Mouse (Mus musculus): ENCODE results near the gene Pgs1. TPM values are rescaled to one million over a fixed set of nuclear protein-coding genes. Genes with fewer than 3 reads are reported as not detected.
A peak's percentile ranks its signal among the peaks of the same experiment; 100 is the strongest.

Pgs1 gene
- total and polyA plus RNA-seq, 3 experiments = 10.0 to 37.6 (median 17.6) TPM

- ATAC-seq (ENCODE audit: extremely low read depth, insufficient number of reproducible peaks, low FRiP score, poor library complexity, severe bottlenecking) = no peak
- H3K36me3 ChIP-seq (replicated peaks) = peaks cover 5% of the 10 kb centered on the region
- H3K9me3 ChIP-seq (replicated peaks) = no peaks in the 10 kb centered on the region
- DNase-seq (ENCODE audit: low spot score) = no peak
- TF ChIP-seq TAL1 (conservative IDR thresholded peaks at IDR 0.05; ENCODE audit: low read depth, low read length) (no peak), POLR2AphosphoS5 (IDR thresholded peaks at IDR 0.05; ENCODE audit: insufficient replicate concordance, low read depth, low read length) (no peak), CTCF (IDR thresholded peaks at IDR 0.05; ENCODE audit: low read depth, low read length) (no peak), GATA2 (IDR thresholded peaks at IDR 0.05; ENCODE audit: borderline replicate concordance, low read depth, low read length) (no peak), GATA1 (IDR thresholded peaks at IDR 0.05; ENCODE audit: borderline replicate concordance, low read length) (no peak)
- H3K4me1 ChIP-seq (ENCODE audit: insufficient read depth, low read depth, low read length) = peaks cover 29% of the 10 kb centered on the region
- H3K4me3 ChIP-seq (ENCODE audit: low read depth, low read length) = no peak overlapping the region
- H3K27me3 ChIP-seq (ENCODE audit: insufficient read depth, low read length) = peaks cover 57% of the 10 kb centered on the region
These were observed 25.5 kb upstream of the Pgs1 start for GRCm38 (mm10) chr11:117960601-117961000.

- Histone ChIP-seq H3K4me3 (ENCODE audit: low read depth, low read length) (no peak overlapping the region), H3K27me3 (ENCODE audit: insufficient read depth, low read length) (peaks cover 59% of the 10 kb centered on the region), H3K36me3 (replicated peaks) (peaks cover 19% of the 10 kb centered on the region), H3K9me3 (replicated peaks) (peaks cover under 1% of the 10 kb centered on the region), H3K4me1 (ENCODE audit: insufficient read depth, low read depth, low read length) (peaks cover 44% of the 10 kb centered on the region)
- DNase-seq (ENCODE audit: low spot score) (no peak), ATAC-seq (ENCODE audit: extremely low read depth, insufficient number of reproducible peaks, low FRiP score, poor library complexity, severe bottlenecking) (no peak)
- TF ChIP-seq POLR2AphosphoS5 (IDR thresholded peaks at IDR 0.05; ENCODE audit: insufficient replicate concordance, low read depth, low read length) (no peak), TAL1 (conservative IDR thresholded peaks at IDR 0.05; ENCODE audit: low read depth, low read length) (no peak), GATA2 (IDR thresholded peaks at IDR 0.05; ENCODE audit: borderline replicate concordance, low read depth, low read length) (no peak), CTCF (IDR thresholded peaks at IDR 0.05; ENCODE audit: low read depth, low read length) (no peak), GATA1 (IDR thresholded peaks at IDR 0.05; ENCODE audit: borderline replicate concordance, low read length) (no peak)
These were observed 23.6 kb upstream of the Pgs1 start for GRCm38 (mm10) chr11:117962228-117963067.

- Histone ChIP-seq H3K27me3 (ENCODE audit: insufficient read depth, low read length) (peaks cover 62% of the 10 kb centered on the region), H3K4me1 (ENCODE audit: insufficient read depth, low read depth, low read length) (peaks cover 51% of the 10 kb centered on the region), H3K9me3 (replicated peaks) (peaks cover 8% of the 10 kb centered on the region), H3K4me3 (ENCODE audit: low read depth, low read length) (peak overlapping the region; percentile 73), H3K36me3 (replicated peaks) (peaks cover 26% of the 10 kb centered on the region)
- TF ChIP-seq TAL1 (conservative IDR thresholded peaks at IDR 0.05; ENCODE audit: low read depth, low read length) = no peak
- TF ChIP-seq POLR2AphosphoS5 (IDR thresholded peaks at IDR 0.05; ENCODE audit: insufficient replicate concordance, low read depth, low read length) = no peak
- TF ChIP-seq CTCF (IDR thresholded peaks at IDR 0.05; ENCODE audit: low read depth, low read length) = no peak
- no peak for TF ChIP-seq GATA2 (IDR thresholded peaks at IDR 0.05; ENCODE audit: borderline replicate concordance, low read depth, low read length)
- TF ChIP-seq GATA1 (IDR thresholded peaks at IDR 0.05; ENCODE audit: borderline replicate concordance, low read length) = no peak
- peak; percentile 87 for DNase-seq (ENCODE audit: low spot score)
- peak; percentile 88 for ATAC-seq (ENCODE audit: extremely low read depth, insufficient number of reproducible peaks, low FRiP score, poor library complexity, severe bottlenecking)
These were observed 22.9 kb upstream of the Pgs1 start for GRCm38 (mm10) chr11:117963091-117963793.

GRCm38 (mm10) chr11:117963872-117964271, 22.2 kb upstream of the Pgs1 start:
- peaks cover 57% of the 10 kb centered on the region for H3K4me1 ChIP-seq (ENCODE audit: insufficient read depth, low read depth, low read length)
- ATAC-seq (ENCODE audit: extremely low read depth, insufficient number of reproducible peaks, low FRiP score, poor library complexity, severe bottlenecking) (no peak), DNase-seq (ENCODE audit: low spot score) (no peak)
- peaks cover 26% of the 10 kb centered on the region for H3K36me3 ChIP-seq (replicated peaks)
- peak overlapping the region; percentile 73 for H3K4me3 ChIP-seq (ENCODE audit: low read depth, low read length)
- peaks cover 59% of the 10 kb centered on the region for H3K27me3 ChIP-seq (ENCODE audit: insufficient read depth, low read length)
- no peak for TF ChIP-seq CTCF (IDR thresholded peaks at IDR 0.05; ENCODE audit: low read depth, low read length)
- TF ChIP-seq GATA2 (IDR thresholded peaks at IDR 0.05; ENCODE audit: borderline replicate concordance, low read depth, low read length) = no peak
- no peak for TF ChIP-seq TAL1 (conservative IDR thresholded peaks at IDR 0.05; ENCODE audit: low read depth, low read length)
- TF ChIP-seq POLR2AphosphoS5 (IDR thresholded peaks at IDR 0.05; ENCODE audit: insufficient replicate concordance, low read depth, low read length) = no peak
- no peak for TF ChIP-seq GATA1 (IDR thresholded peaks at IDR 0.05; ENCODE audit: borderline replicate concordance, low read length)
- peaks cover 9% of the 10 kb centered on the region for H3K9me3 ChIP-seq (replicated peaks)

GRCm38 (mm10) chr11:117964294-117964693, 21.8 kb upstream of the Pgs1 start:
- Histone ChIP-seq H3K4me1 (ENCODE audit: insufficient read depth, low read depth, low read length) (peaks cover 58% of the 10 kb centered on the region), H3K36me3 (replicated peaks) (peaks cover 26% of the 10 kb centered on the region), H3K9me3 (replicated peaks) (peaks cover 9% of the 10 kb centered on the region), H3K4me3 (ENCODE audit: low read depth, low read length) (no peak overlapping the region), H3K27me3 (ENCODE audit: insufficient read depth, low read length) (peaks cover 57% of the 10 kb centered on the region)
- TF ChIP-seq GATA2 (IDR thresholded peaks at IDR 0.05; ENCODE audit: borderline replicate concordance, low read depth, low read length) = no peak
- TF ChIP-seq CTCF (IDR thresholded peaks at IDR 0.05; ENCODE audit: low read depth, low read length) = no peak
- no peak for TF ChIP-seq TAL1 (conservative IDR thresholded peaks at IDR 0.05; ENCODE audit: low read depth, low read length)
- no peak for TF ChIP-seq POLR2AphosphoS5 (IDR thresholded peaks at IDR 0.05; ENCODE audit: insufficient replicate concordance, low read depth, low read length)
- TF ChIP-seq GATA1 (IDR thresholded peaks at IDR 0.05; ENCODE audit: borderline replicate concordance, low read length) = no peak
- DNase-seq (ENCODE audit: low spot score) = no peak
- no peak for ATAC-seq (ENCODE audit: extremely low read depth, insufficient number of reproducible peaks, low FRiP score, poor library complexity, severe bottlenecking)

- peaks cover 26% of the 10 kb centered on the region for H3K36me3 ChIP-seq (replicated peaks)
- peaks cover 66% of the 10 kb centered on the region for H3K4me1 ChIP-seq (ENCODE audit: insufficient read depth, low read depth, low read length)
- peaks cover 9% of the 10 kb centered on the region for H3K9me3 ChIP-seq (replicated peaks)
- peaks cover 50% of the 10 kb centered on the region for H3K27me3 ChIP-seq (ENCODE audit: insufficient read depth, low read length)
- no peak for DNase-seq (ENCODE audit: low spot score)
- TF ChIP-seq CTCF (IDR thresholded peaks at IDR 0.05; ENCODE audit: low read depth, low read length) (no peak), GATA1 (IDR thresholded peaks at IDR 0.05; ENCODE audit: borderline replicate concordance, low read length) (no peak), POLR2AphosphoS5 (IDR thresholded peaks at IDR 0.05; ENCODE audit: insufficient replicate concordance, low read depth, low read length) (no peak), GATA2 (IDR thresholded peaks at IDR 0.05; ENCODE audit: borderline replicate concordance, low read depth, low read length) (no peak), TAL1 (conservative IDR thresholded peaks at IDR 0.05; ENCODE audit: low read depth, low read length) (no peak)
- ATAC-seq (ENCODE audit: extremely low read depth, insufficient number of reproducible peaks, low FRiP score, poor library complexity, severe bottlenecking) = no peak
- H3K4me3 ChIP-seq (ENCODE audit: low read depth, low read length) = no peak overlapping the region
These were observed 21.0 kb upstream of the Pgs1 start for GRCm38 (mm10) chr11:117965052-117965451.
